8 mouse cellular contexts compared by ENCODE assay signal in genomic region chr11:24074634-24075104, GRCm38 (mm10). TPM values are rescaled to one million over a fixed set of nuclear protein-coding genes. Genes with fewer than 3 reads are reported as not detected.
A peak's percentile ranks its signal among the peaks of the same experiment; 100 is the strongest.
DNase-seq lines count a peak whose midpoint lies in the region; ATAC-seq and TF ChIP-seq lines count a peak whose summit lies in the region.

Gene A830031A19Rik (minus strand): TSS chr11:24075054.

- peak within 1 kb of the TSS; percentile 92 for H3K4me2 ChIP-seq in heart, embryonic 16.5 days (ENCODE audit: low read depth, low read length)
- H3K4me2 ChIP-seq in embryonic facial prominence, embryonic 15.5 days (replicated peaks), result peak within 1 kb of the TSS; percentile 95
- peak within 1 kb of the TSS; percentile 98 for H3K4me2 ChIP-seq in stomach, embryonic 16.5 days (ENCODE audit: low read depth, low read length)

- H3K36me3 ChIP-seq in heart, embryonic 16.5 days (ENCODE audit: control insufficient read depth, insufficient read depth), result no peaks in the 10 kb centered on the region
- H3K36me3 ChIP-seq in E14TG2a.4 (ENCODE audit: insufficient read depth, low read length), result no peaks in the 10 kb centered on the region
- no peaks in the 10 kb centered on the region for H3K36me3 ChIP-seq in embryonic facial prominence, embryonic 15.5 days
- no peaks in the 10 kb centered on the region for H3K36me3 ChIP-seq in stomach, embryonic 16.5 days (ENCODE audit: control insufficient read depth, insufficient read depth, low read length)

- H3K27ac ChIP-seq in heart, embryonic 16.5 days (ENCODE audit: low read length), result peak within 1 kb of the TSS; percentile 92; the same call in 1 of the 2 replicates
- peak within 1 kb of the TSS; percentile 98 for H3K27ac ChIP-seq in embryonic facial prominence, embryonic 15.5 days (replicated peaks)
- H3K27ac ChIP-seq in stomach, embryonic 16.5 days (ENCODE audit: low read length), result peak within 1 kb of the TSS; percentile 91

- WGBS in heart, embryonic 16.5 days, result 0% methylated on average over 11 of the region's 11 CpGs
- WGBS in embryonic facial prominence, embryonic 15.5 days, result under 1% methylated on average over 11 of the region's 11 CpGs
- 0% methylated on average over 11 of the region's 11 CpGs for WGBS in stomach, embryonic 16.5 days

- no peak for TF ChIP-seq CTCF in E14TG2a.4 (conservative IDR thresholded peaks at IDR 0.05; ENCODE audit: low read length)

- DNase-seq in heart, postnatal 14 days, result no peak
- DNase-seq in liver, result peak; percentile 73
- no peak for DNase-seq in gastrocnemius, adult 18-20 months (ENCODE audit: low spot score)

- no peak for ATAC-seq in heart, embryonic 16.5 days (replicated peaks; ENCODE audit: extremely low read depth, insufficient read depth, low FRiP score)
- no peak for ATAC-seq in embryonic facial prominence, embryonic 15.5 days (ENCODE audit: insufficient number of reproducible peaks, low FRiP score, low TSS enrichment, low read depth)
- no peak for ATAC-seq in stomach, embryonic 16.5 days (ENCODE audit: insufficient read depth, low FRiP score)
- ATAC-seq in inflammation-experienced regulatory T-cells, adult 6 months, result no peak

- peaks cover 11% of the 10 kb centered on the region for H3K27me3 ChIP-seq in heart, embryonic 16.5 days (ENCODE audit: control insufficient read depth, insufficient read depth, low read length)
- H3K27me3 ChIP-seq in E14TG2a.4 (ENCODE audit: insufficient read depth, low read length), result peaks cover 56% of the 10 kb centered on the region
- H3K27me3 ChIP-seq in embryonic facial prominence, embryonic 15.5 days, result no peaks in the 10 kb centered on the region
- no peaks in the 10 kb centered on the region for H3K27me3 ChIP-seq in stomach, embryonic 16.5 days (ENCODE audit: control insufficient read depth, insufficient read depth, low read length)

- intact Hi-C loops in heart, postnatal 14 days (cut with DNase I), result no loop called here

- peaks cover 11% of the 10 kb centered on the region; the same call in 1 of the 2 replicates for H3K4me1 ChIP-seq in heart, embryonic 16.5 days (ENCODE audit: control insufficient read depth, insufficient read depth, low read length)
- H3K4me1 ChIP-seq in E14TG2a.4 (replicated peaks; ENCODE audit: low read depth, low read length), result peaks cover 55% of the 10 kb centered on the region
- H3K4me1 ChIP-seq in embryonic facial prominence, embryonic 15.5 days, result peaks cover 19% of the 10 kb centered on the region
- H3K4me1 ChIP-seq in stomach, embryonic 16.5 days (ENCODE audit: control insufficient read depth, insufficient read depth, low read length), result peaks cover 11% of the 10 kb centered on the region; the same call in 1 of the 2 replicates

- H3K9ac ChIP-seq in heart, embryonic 16.5 days (ENCODE audit: low read length), result peak within 1 kb of the TSS; percentile 89
- peak within 1 kb of the TSS; percentile 60 for H3K9ac ChIP-seq in embryonic facial prominence, embryonic 15.5 days
- H3K9ac ChIP-seq in stomach, embryonic 16.5 days (ENCODE audit: low read length), result peak within 1 kb of the TSS; percentile 87

- H3K4me3 ChIP-seq in heart, embryonic 16.5 days (ENCODE audit: low read length), result peak within 1 kb of the TSS; percentile 83
- H3K4me3 ChIP-seq in E14TG2a.4 (replicated peaks; ENCODE audit: low read length), result peak within 1 kb of the TSS; percentile 79
- peak within 1 kb of the TSS; percentile 56 for H3K4me3 ChIP-seq in embryonic facial prominence, embryonic 15.5 days (replicated peaks)
- H3K4me3 ChIP-seq in stomach, embryonic 16.5 days (replicated peaks; ENCODE audit: low read length), result peak within 1 kb of the TSS; percentile 73

- no peaks in the 10 kb centered on the region for H3K9me3 ChIP-seq in heart, embryonic 16.5 days (replicated peaks; ENCODE audit: control insufficient read depth, low read length)
- H3K9me3 ChIP-seq in E14TG2a.4 (ENCODE audit: low read length), result no peaks in the 10 kb centered on the region
- H3K9me3 ChIP-seq in embryonic facial prominence, embryonic 15.5 days (replicated peaks), result no peaks in the 10 kb centered on the region
- no peaks in the 10 kb centered on the region for H3K9me3 ChIP-seq in stomach, embryonic 16.5 days (replicated peaks; ENCODE audit: control insufficient read depth, low read length)

RNA-seq across cellular contexts. Expression of gene A830031A19Rik, which starts in this region (rescaled TPM):
- polyA plus RNA-seq in heart, embryonic 16.5 days (2015; fragmentation: Nextera tagmentation; extraction: Ambion mirVana), result not detected in 2 replicates
- not detected for total RNA-seq in heart, postnatal 14 days (2021)
- not detected in 2 replicates for polyA plus RNA-seq in embryonic facial prominence, embryonic 15.5 days (2015; fragmentation: Nextera tagmentation; extraction: Ambion mirVana)
- not detected in 2 replicates for polyA plus RNA-seq in stomach, embryonic 16.5 days (2015; fragmentation: Nextera tagmentation; extraction: Ambion mirVana)
- not detected for total RNA-seq in gastrocnemius, adult 18-20 months (2021)
- not detected for polyA plus RNA-seq in inflammation-experienced regulatory T-cells, adult 6 months (2017; shearing (Covaris generic))
